ENCODE assay signal across 19 mouse cellular contexts in the genomic region with DNA sequence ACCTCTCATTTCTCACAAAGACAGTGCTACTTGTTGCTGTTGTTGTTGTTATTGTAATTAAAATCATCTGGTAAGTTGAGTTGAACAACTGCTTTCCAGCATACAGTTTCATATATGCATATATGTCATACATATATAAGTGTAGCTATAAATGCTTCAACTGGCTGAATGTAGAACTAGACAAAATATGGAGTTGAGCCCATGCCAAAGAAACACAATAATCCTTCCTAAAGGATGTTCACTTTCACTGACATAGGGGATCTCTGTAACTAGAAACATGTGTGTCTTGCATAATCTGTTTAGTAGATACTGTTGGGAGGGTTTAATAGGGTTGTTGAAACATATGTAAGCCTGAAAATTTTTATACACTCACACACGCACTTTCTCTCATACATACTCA.
"Had no signal": no experiment of that assay in that cellular context is flagged by ENCODE, and none has a peak within 500 bp of the region (broad histone marks: within the 10 kb centered on the region; RNA-seq: fewer than 3 reads in every experiment).

No protein-coding gene starts in this region.

- H3K4me3 ChIP-seq: kidney, embryonic 15.5 days; limb, embryonic 15.5 days; myocyte; neural tube, embryonic 13.5 days; stomach, embryonic 15.5 days had no signal

- H3K27ac ChIP-seq: kidney, embryonic 15.5 days; limb, embryonic 15.5 days; liver, embryonic 14.5 days; macrophage; neural tube, embryonic 13.5 days; stomach, embryonic 15.5 days had no signal

- H3K4me2 ChIP-seq: kidney, embryonic 15.5 days; limb, embryonic 15.5 days; liver, embryonic 11.5 days; lung, embryonic 14.5 days; neural tube, embryonic 13.5 days; stomach, embryonic 15.5 days had no signal

- H3K27me3 ChIP-seq: kidney, embryonic 15.5 days; limb, embryonic 15.5 days; neural tube, embryonic 13.5 days; stomach, embryonic 15.5 days had no signal

- H3K9ac ChIP-seq: kidney, embryonic 15.5 days; limb, embryonic 15.5 days; liver, embryonic 14.5 days; liver, postnatal 0 days; lung, embryonic 14.5 days; neural tube, embryonic 13.5 days; stomach, embryonic 15.5 days had no signal

- ATAC-seq: liver, postnatal 0 days; lung, postnatal 0 days had no signal

- DNase-seq: kidney, adult 11 months; kidney, adult 8-10 months; kidney, postnatal 10 days; kidney, postnatal 36 days; layer of hippocampus, postnatal 36 days; liver, postnatal 0 days; lung, embryonic 14.5 days; right cerebral cortex, postnatal 25 days; spleen, adult 18-20 months; thymus, postnatal 25 days had no signal

- H3K36me3 ChIP-seq: kidney, embryonic 15.5 days; limb, embryonic 15.5 days; neural tube, embryonic 13.5 days; stomach, embryonic 15.5 days had no signal

- H3K9me3 ChIP-seq: kidney, embryonic 15.5 days; limb, embryonic 15.5 days; neural tube, embryonic 13.5 days; stomach, embryonic 15.5 days had no signal

- H3K4me1 ChIP-seq: kidney, embryonic 15.5 days; limb, embryonic 15.5 days; neural tube, embryonic 13.5 days; stomach, embryonic 15.5 days had no signal
